ENCODE assay signal across 8 mouse cellular contexts in the genomic region with DNA sequence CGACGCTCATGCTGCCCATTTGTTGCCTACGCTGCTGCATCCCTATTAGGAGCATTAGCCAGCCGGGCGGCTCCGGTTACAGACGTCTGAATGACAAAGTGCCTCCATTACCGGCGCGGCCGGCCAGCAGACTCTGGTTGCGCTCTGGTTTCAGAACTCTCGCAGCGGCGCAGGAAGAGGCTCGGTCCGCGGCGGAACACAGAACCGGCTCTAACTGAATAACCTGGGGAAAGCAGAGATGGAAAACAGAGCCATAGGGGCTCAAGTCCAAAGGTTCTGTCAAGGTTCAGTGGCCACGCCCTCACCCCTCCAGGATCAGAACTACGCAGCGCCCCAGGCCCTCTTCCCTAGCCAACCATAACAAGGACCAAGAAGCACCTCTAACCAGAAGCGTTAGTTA. TPM values are rescaled to one million over a fixed set of nuclear protein-coding genes. Genes with fewer than 3 reads are reported as not detected.
DNase-seq lines count a peak whose midpoint lies in the region; ATAC-seq lines count a peak whose summit lies in the region.

No protein-coding gene starts in this region.

- under 1% methylated on average over 24 of the region's 24 CpGs for WGBS in forebrain, embryonic 11.5 days

- H3K4me3 ChIP-seq in forebrain, embryonic 11.5 days (ENCODE audit: low read depth, low read length), result peak overlapping the region; percentile 32

- no peaks in the 10 kb centered on the region for H3K9me3 ChIP-seq in forebrain, embryonic 11.5 days (ENCODE audit: control insufficient read depth, low read length)

- H3K4me2 ChIP-seq in forebrain, embryonic 11.5 days (ENCODE audit: low read depth, low read length, severe bottlenecking), result peak overlapping the region; percentile 66

- intact Hi-C loops in heart, postnatal 14 days (cut with DNase I), result no loop called here

- no peak for ATAC-seq in forebrain, embryonic 11.5 days (replicated peaks; ENCODE audit: low FRiP score)

- H3K27me3 ChIP-seq in forebrain, embryonic 11.5 days (ENCODE audit: control insufficient read depth, insufficient read depth, low read length), result peaks cover 69% of the 10 kb centered on the region

- H3K9ac ChIP-seq in forebrain, embryonic 11.5 days (ENCODE audit: low read length), result no peak overlapping the region; the same call in 1 of the 2 replicates

- no peaks in the 10 kb centered on the region for H3K36me3 ChIP-seq in forebrain, embryonic 11.5 days (ENCODE audit: control insufficient read depth, insufficient read depth, low read length)

- peaks cover 7% of the 10 kb centered on the region; the same call in 1 of the 2 replicates for H3K4me1 ChIP-seq in forebrain, embryonic 11.5 days (replicated peaks; ENCODE audit: control insufficient read depth, insufficient read depth, low read length)

- no peak overlapping the region for H3K27ac ChIP-seq in forebrain, embryonic 11.5 days (ENCODE audit: low read depth, low read length)

- peak; percentile 89 for DNase-seq in heart, adult 11 months
- no peak for DNase-seq in heart, postnatal 14 days
- peak; percentile 75 for DNase-seq in forebrain, embryonic 11.5 days (ENCODE audit: low spot score)
- DNase-seq in kidney, adult 18-20 months, result peak; percentile 73
- peak; percentile 21 to 29 for DNase-seq in lung, postnatal 4 days
- no peak for DNase-seq in adipocyte (ENCODE audit: low spot score)
- DNase-seq in cerebellum, postnatal 4 days (ENCODE audit: low spot score in 2 of 2), result no peak
- DNase-seq in cerebellum, adult 9-10 months, result no peak

RNA-seq across cellular contexts. Expression of a gene that starts 2.3 kb away (rescaled TPM):
- total RNA-seq in heart, postnatal 14 days (2021), result 1 to 10 TPM; 1.1 to 2.0 TPM
- 10.5 and 11.5 TPM in 2 replicates for polyA plus RNA-seq in forebrain, embryonic 11.5 days (2014; fragmentation: Nextera tagmentation; extraction: Ambion mirVana)

Comparison
In these comparisons a context has a peak if more than half of its experiments do, and no peak if none do; other contexts are left out.
1. DNase-seq: peak in heart, adult 11 months (single experiment), forebrain, embryonic 11.5 days (single experiment), kidney, adult 18-20 months (single experiment) and lung, postnatal 4 days (2 of 2); none in heart, postnatal 14 days (0 of 2), adipocyte (single experiment), cerebellum, postnatal 4 days (0 of 2) and cerebellum, adult 9-10 months (single experiment).